Mouse (Mus musculus): ENCODE data around the gene Grin2d. TPM values are rescaled to one million over a fixed set of nuclear protein-coding genes. Genes with fewer than 3 reads are reported as not detected.
A peak's percentile ranks its signal among the peaks of the same experiment; 100 is the strongest.

Grin2d gene
- polyA plus RNA-seq, 1 experiment, result 0.34 TPM

DNA sequence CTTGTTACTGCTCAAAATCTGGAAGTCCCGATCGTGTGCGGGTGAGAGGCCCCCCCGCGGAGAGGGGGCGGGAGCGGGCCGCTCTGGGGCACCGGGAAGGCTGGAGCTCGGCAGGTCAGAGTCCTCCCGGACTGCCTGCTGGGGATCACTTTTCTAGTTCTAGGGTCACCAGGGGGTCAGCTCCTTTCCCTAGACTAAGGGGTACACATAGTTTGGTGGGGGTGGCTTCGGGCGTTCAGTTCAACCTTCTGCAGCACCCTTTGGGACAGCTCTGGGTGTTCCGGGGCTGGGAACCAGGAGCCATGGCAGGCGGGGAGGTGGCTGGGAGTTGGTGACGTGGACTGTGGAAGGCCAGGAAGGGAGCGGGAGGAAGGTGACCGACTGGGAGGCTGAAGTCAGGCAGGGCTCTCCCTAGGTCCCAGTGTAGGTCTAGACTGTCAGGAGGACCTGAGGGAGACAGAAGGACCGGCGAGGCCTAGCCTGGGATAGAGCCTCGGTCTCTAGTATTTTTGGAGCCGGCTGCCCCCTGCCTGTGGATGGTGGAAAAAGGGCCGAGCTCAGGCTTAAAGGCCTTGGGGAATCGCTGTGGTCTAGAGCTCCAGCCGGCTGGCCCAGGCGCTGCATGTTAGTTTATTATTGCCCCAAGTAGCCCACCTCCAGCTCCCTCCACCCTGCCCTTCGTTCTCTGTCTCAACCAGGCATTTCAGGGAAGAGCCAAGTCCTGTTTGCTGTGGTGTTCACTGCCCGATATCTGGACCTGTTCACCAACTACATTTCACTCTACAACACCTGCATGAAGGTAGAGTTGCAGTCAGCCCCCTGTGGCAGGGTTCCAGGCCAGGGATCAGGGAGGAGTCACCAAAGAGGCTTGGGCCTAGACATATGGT is 4.9 kb downstream of the Grin2d start:
- no peak for TF ChIP-seq POLR2A (IDR thresholded peaks at IDR 0.05; ENCODE audit: borderline replicate concordance, low read depth, low read length)
- no peak for TF ChIP-seq CTCF (IDR thresholded peaks at IDR 0.05; ENCODE audit: low read depth, low read length)
- H3K27ac ChIP-seq (ENCODE audit: insufficient read depth, low read depth, low read length), result peak overlapping the region; percentile 42
- H3K4me3 ChIP-seq (ENCODE audit: insufficient read depth, low read length), result peak overlapping the region; percentile 86
- peaks cover 6% of the 10 kb centered on the region for H3K4me1 ChIP-seq (ENCODE audit: control insufficient read depth, insufficient read depth, low read length)

DNA sequence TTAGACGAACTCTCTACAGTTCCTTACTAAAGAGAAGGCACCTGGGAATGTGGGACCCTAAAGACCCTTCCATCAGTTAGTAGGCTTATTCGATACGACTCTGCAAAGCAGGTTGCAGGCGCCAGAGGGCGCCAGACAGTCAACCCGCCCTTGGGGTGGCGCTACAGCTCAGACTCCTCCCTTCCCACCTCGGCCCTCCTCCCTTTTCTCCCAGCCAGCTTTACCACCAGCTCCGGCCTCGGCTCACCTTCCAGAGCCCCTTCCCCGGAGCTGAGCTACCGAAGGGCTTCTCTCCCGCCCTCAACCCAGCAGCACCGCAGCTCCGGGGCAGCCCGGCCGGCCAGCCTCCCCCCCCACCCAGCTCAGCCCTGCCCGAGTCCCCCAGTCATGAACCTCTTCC is 5.6 kb downstream of the Grin2d start, which contains the start of gene Kdelr1:
Gene Kdelr1, plus strand, starts transcription at position 149 of the 400 bp plus-strand sequence.
- TF ChIP-seq POLR2A (IDR thresholded peaks at IDR 0.05; ENCODE audit: borderline replicate concordance, low read depth, low read length), result no peak
- peak; percentile 72 for TF ChIP-seq CTCF (IDR thresholded peaks at IDR 0.05; ENCODE audit: low read depth, low read length)
- Histone ChIP-seq H3K4me3 (ENCODE audit: insufficient read depth, low read length) (peak within 1 kb of the TSS; percentile 86), H3K27ac (ENCODE audit: insufficient read depth, low read depth, low read length) (peak within 1 kb of the TSS; percentile 42), H3K4me1 (ENCODE audit: control insufficient read depth, insufficient read depth, low read length) (peaks cover 6% of the 10 kb centered on the region)

DNA sequence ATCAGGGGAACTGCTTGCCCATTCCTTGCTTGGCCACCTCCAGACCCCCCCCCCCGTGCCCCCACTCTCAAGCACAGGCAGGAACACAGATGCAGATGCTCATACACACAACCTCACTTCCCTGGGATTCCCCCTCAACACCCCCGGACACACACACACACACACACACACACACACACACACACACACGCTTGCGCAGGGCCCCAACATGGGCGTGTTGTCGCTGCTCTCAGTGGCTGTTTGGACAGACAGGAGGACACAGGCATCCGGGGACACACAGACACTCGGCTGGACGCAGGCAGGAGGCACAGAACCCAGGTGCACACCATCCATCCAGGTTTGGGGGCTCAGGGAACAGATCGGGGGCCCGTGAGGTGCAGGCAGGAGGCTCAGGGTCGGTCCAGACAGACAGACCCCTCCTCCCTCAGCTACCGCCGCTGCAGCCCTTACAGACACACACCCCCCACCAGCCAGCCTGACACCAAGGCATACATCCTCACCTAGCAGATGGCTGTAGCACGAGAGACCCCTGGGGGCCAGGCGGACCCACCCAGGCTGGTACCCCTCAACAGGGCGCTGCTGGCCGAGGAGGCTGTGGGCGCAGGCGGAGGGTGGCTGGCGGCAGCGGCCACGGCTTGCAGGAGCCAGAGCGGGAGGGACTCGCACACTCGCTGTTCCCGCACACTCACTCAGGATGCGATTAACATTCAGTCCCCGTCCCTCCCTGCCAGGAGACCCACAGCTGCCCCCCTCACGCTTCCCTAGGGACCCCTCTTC is 7.7 kb downstream of the Grin2d start:
- Histone ChIP-seq H3K27ac (ENCODE audit: insufficient read depth, low read depth, low read length) (no peak overlapping the region), H3K4me3 (ENCODE audit: insufficient read depth, low read length) (no peak overlapping the region), H3K4me1 (ENCODE audit: control insufficient read depth, insufficient read depth, low read length) (peaks cover 6% of the 10 kb centered on the region)
- TF ChIP-seq POLR2A (IDR thresholded peaks at IDR 0.05; ENCODE audit: borderline replicate concordance, low read depth, low read length), result no peak
- no peak for TF ChIP-seq CTCF (IDR thresholded peaks at IDR 0.05; ENCODE audit: low read depth, low read length)

DNA sequence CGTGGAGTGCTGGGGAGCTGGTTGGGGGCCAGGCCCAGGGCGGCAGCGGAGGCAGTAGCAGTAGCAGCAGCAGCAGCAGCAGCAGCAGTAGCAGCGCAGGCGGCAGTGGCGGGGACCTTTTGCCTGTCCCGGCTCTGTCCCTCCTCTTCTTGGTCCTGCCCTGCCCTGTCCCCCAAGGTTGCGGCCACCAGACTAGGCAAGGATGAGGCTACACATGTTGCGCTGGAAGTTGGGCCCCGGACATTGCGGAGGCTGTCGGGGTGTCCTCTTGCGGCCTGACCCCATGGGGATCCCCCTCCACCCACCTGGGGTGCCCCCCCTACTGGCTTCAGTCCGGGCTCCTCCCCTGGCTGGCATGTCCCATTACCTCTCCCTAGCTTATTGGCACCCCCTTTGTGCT is 8.4 kb downstream of the Grin2d start:
- TF ChIP-seq POLR2A (IDR thresholded peaks at IDR 0.05; ENCODE audit: borderline replicate concordance, low read depth, low read length) (no peak), CTCF (IDR thresholded peaks at IDR 0.05; ENCODE audit: low read depth, low read length) (no peak)
- Histone ChIP-seq H3K4me1 (ENCODE audit: control insufficient read depth, insufficient read depth, low read length) (peaks cover 6% of the 10 kb centered on the region), H3K27ac (ENCODE audit: insufficient read depth, low read depth, low read length) (no peak overlapping the region), H3K4me3 (ENCODE audit: insufficient read depth, low read length) (no peak overlapping the region)

DNA sequence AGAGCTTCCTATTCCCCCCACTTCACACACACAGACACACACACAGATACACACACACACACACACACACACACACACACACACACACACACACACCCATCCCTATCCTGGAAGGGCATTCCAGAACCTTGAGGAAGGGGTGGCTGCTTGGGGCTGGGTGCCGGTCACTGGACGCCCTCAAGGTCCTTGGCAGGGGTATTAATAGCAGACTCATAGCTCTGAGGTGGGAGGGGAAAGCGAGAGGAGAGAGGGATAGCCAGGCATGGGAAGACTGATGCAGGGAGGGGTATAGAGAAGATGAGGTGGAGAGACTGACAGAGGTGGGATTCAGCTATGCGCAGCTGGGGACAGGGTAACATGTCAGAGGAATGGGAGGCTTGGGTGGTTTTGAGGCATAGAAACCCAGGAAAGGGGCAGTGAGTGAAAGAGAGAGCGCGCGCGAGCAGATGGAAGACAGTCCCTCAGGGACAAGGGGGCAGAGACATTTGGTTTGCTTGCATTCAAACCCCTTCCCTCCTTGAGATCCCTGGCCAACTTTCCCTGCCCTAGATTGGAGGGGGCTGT is 9.0 kb downstream of the Grin2d start:
- TF ChIP-seq CTCF (IDR thresholded peaks at IDR 0.05; ENCODE audit: low read depth, low read length), result no peak
- no peak for TF ChIP-seq POLR2A (IDR thresholded peaks at IDR 0.05; ENCODE audit: borderline replicate concordance, low read depth, low read length)
- H3K4me3 ChIP-seq (ENCODE audit: insufficient read depth, low read length), result no peak overlapping the region
- peaks cover 5% of the 10 kb centered on the region for H3K4me1 ChIP-seq (ENCODE audit: control insufficient read depth, insufficient read depth, low read length)

DNA sequence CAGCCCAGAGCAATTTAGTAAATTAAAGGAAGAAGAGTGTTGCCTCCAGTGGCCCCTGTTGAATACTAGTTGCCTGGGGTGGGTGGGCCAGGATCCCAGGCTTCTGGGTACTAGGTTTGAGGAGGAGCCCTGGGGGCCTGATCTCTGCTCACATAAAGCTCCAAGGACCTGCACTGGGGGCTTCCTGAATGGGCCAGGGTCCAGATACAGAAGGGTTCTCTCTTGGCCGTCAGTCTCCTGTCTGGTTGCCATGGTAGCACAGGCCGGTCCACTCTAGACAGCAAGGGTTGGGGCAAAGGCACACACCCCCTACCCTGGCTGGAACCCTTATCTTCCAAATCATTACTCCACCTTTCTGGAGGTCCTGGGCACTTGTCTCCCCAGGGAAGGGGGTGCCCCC is 10.3 kb downstream of the Grin2d start:
- no peak overlapping the region for H3K27ac ChIP-seq (ENCODE audit: insufficient read depth, low read depth, low read length)
- H3K4me3 ChIP-seq (ENCODE audit: insufficient read depth, low read length), result no peak overlapping the region
- TF ChIP-seq CTCF (IDR thresholded peaks at IDR 0.05; ENCODE audit: low read depth, low read length) (no peak), POLR2A (IDR thresholded peaks at IDR 0.05; ENCODE audit: borderline replicate concordance, low read depth, low read length) (no peak)
- no peaks in the 10 kb centered on the region for H3K4me1 ChIP-seq (ENCODE audit: control insufficient read depth, insufficient read depth, low read length)

More for the DNA sequence above, 9.0 kb downstream of the Grin2d start:
- no peak overlapping the region for H3K27ac ChIP-seq (ENCODE audit: insufficient read depth, low read depth, low read length)

DNA sequence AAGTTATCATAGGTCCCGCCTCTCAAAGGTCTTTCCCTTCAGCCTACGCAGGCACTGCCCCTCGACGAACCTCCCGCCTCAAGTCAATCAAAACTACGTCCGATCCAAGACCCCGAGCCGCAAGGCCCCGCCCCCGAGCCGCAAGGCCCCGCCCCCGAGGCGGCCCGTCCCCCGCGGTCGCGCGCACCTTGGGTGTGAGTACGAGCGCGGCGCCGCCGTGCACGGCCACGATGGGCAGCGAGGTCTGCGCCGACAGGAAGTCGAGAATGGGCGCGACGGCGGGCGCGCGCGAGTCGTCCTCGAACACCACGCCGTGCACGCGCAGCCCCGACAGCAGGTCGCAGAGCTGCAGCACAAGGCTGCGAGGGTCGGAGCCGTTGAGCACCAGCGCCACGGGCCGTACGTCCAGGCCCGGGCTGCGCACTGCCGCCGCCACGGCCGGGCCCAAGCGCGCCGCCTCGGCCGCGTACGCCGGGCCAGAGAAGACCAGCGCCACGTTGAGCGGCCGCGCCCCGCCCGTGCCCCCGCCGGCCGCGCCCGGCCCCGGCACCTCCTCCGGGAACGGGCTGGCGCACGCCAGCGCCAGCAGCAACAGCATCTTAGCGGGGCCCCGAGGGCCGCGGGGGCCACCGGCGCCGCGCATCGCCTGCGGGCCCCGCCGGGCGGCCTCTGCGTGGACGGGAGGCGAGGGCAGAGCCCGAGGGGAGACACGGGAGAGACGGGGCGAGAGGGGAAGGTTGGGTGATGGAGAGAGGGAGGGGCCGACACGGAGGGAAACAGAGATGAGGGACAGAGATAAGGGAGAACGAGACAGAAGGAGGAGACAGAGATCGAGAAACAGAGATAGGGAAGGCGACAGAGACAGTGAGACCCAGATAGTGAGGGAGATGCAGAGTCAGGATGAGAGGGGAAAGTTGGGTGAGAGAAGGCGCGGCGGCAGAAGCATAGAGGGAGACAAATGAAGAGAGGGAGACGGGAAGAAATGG is 12.0 kb downstream of the Grin2d start:
- TF ChIP-seq POLR2A (IDR thresholded peaks at IDR 0.05; ENCODE audit: borderline replicate concordance, low read depth, low read length), result no peak
- no peak for TF ChIP-seq CTCF (IDR thresholded peaks at IDR 0.05; ENCODE audit: low read depth, low read length)
- peak overlapping the region; percentile 78 for H3K4me3 ChIP-seq (ENCODE audit: insufficient read depth, low read length)
- H3K27ac ChIP-seq (ENCODE audit: insufficient read depth, low read depth, low read length), result no peak overlapping the region
- no peaks in the 10 kb centered on the region for H3K4me1 ChIP-seq (ENCODE audit: control insufficient read depth, insufficient read depth, low read length)

DNA sequence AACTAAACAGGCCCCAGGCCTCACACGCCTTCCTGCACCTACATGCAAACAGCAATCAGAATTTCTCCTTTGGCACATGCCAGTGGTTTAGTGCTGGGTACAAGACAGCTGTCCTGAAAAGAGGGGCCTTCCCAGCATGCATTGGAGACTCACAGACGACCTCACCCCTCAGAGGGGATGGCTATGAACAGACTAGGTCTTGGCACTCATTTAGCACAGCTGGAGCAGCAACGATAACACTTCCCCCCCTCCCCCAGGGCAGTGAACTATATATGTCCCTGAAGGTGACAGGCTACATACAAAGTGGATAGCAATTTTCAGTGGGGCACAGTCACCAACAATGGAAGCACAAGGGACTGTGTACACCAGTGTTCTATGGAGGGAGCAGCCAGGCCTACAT is 13.7 kb downstream of the Grin2d start:
- TF ChIP-seq POLR2A (IDR thresholded peaks at IDR 0.05; ENCODE audit: borderline replicate concordance, low read depth, low read length), result no peak
- no peak for TF ChIP-seq CTCF (IDR thresholded peaks at IDR 0.05; ENCODE audit: low read depth, low read length)
- no peak overlapping the region for H3K27ac ChIP-seq (ENCODE audit: insufficient read depth, low read depth, low read length)
- no peaks in the 10 kb centered on the region for H3K4me1 ChIP-seq (ENCODE audit: control insufficient read depth, insufficient read depth, low read length)
- no peak overlapping the region for H3K4me3 ChIP-seq (ENCODE audit: insufficient read depth, low read length)

DNA sequence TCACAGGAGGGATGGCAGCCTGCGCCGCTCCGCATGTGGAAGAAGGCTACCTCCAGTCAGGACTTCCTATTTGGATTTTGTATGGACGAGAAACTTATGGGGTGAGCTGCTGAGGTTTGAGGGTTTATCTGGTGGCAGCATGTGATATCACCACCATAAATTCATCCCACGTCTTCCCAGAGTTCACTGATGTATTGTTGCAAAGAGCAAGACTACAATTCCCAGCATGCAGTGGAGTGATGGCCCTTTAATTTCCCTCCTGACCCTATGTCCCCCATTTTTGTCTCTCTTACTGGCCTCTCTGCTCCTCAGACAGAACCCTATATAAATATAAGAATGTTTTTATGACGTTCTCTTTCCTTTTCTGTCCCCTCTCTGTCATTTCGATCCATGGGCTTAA is 15.4 kb downstream of the Grin2d start:
- H3K4me1 ChIP-seq (ENCODE audit: control insufficient read depth, insufficient read depth, low read length), result no peaks in the 10 kb centered on the region
- TF ChIP-seq POLR2A (IDR thresholded peaks at IDR 0.05; ENCODE audit: borderline replicate concordance, low read depth, low read length) (no peak), CTCF (IDR thresholded peaks at IDR 0.05; ENCODE audit: low read depth, low read length) (no peak)
- H3K4me3 ChIP-seq (ENCODE audit: insufficient read depth, low read length), result no peak overlapping the region
- no peak overlapping the region for H3K27ac ChIP-seq (ENCODE audit: insufficient read depth, low read depth, low read length)

All from bone marrow macrophage, adult 2 months (primary cell).